Mouse (Mus musculus): ENCODE measurements around the gene Fam20a. TPM values are rescaled to one million over a fixed set of nuclear protein-coding genes. Genes with fewer than 3 reads are reported as not detected.
A peak's percentile ranks its signal among the peaks of the same experiment; 100 is the strongest.

Fam20a gene
- polyA plus RNA-seq, 1 experiment from 2014 or later = 1.7 TPM

DNA sequence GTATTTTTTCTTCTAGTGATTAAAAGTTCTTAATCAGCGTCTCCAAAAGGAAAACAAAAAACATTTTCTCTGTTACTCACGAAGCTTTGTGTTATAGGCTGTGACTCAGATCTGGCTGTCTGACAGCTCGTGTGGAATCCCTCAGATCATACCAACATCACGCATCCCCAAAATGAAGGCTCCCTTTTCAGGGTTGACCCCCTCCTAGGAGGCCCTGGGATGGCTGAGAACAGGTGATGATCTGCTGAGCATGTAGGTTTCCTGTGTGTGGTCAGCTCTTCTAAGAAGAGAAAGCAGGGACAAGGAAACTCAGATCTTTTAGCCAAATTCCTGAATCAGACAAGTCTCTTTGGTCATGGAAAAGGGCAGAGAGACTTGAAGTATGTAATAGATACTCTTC, 23.1 kb upstream of the Fam20a start:
- Histone ChIP-seq H3K9ac (ENCODE audit: low read length) (no peak overlapping the region), H3K4me3 (ENCODE audit: low read depth, low read length) (no peak overlapping the region), H3K9me3 (replicated peaks; ENCODE audit: control insufficient read depth, low read length) (no peaks in the 10 kb centered on the region), H3K4me2 (ENCODE audit: low read length) (no peak overlapping the region), H3K4me1 (ENCODE audit: control insufficient read depth, insufficient read depth, low read length) (no peaks in the 10 kb centered on the region), H3K27me3 (replicated peaks; ENCODE audit: control insufficient read depth, insufficient read depth, low read length) (no peaks in the 10 kb centered on the region), H3K36me3 (ENCODE audit: control insufficient read depth, insufficient read depth, low read length) (no peaks in the 10 kb centered on the region), H3K27ac (ENCODE audit: low read depth, low read length) (no peak overlapping the region)
- 82% methylated on average over 4 of the region's 4 CpGs for WGBS
- ATAC-seq (no peak), DNase-seq (ENCODE audit: low spot score) (no peak)

DNA sequence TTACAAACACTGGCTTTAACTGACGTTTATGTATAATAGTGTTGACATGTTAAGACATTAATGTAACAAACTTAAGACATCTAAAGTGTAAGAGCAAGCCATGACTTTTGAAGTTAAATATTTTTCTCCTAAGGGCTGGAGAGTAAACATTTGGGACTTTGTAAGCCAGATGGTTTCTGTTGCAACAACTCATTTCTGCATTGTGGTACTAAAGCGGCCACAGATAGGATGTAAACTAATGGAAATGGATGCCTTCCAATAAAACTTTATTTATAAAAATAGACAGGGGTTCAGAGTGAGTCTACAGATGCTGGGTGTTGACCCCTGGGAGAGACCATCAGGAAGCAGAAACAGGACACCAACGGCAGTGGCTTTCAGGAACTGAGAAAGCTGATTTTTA, 15.9 kb upstream of the Fam20a start:
- 89% methylated on average over 3 of the region's 3 CpGs for WGBS
- no peak overlapping the region for H3K4me2 ChIP-seq (ENCODE audit: low read length)
- H3K27me3 ChIP-seq (replicated peaks; ENCODE audit: control insufficient read depth, insufficient read depth, low read length) = no peaks in the 10 kb centered on the region
- H3K9ac ChIP-seq (ENCODE audit: low read length) = no peak overlapping the region
- ATAC-seq = no peak
- H3K36me3 ChIP-seq (ENCODE audit: control insufficient read depth, insufficient read depth, low read length) = no peaks in the 10 kb centered on the region
- no peaks in the 10 kb centered on the region for H3K9me3 ChIP-seq (replicated peaks; ENCODE audit: control insufficient read depth, low read length)
- H3K4me1 ChIP-seq (ENCODE audit: control insufficient read depth, insufficient read depth, low read length) = no peaks in the 10 kb centered on the region
- H3K27ac ChIP-seq (ENCODE audit: low read depth, low read length) = no peak overlapping the region
- no peak for DNase-seq (ENCODE audit: low spot score)
- H3K4me3 ChIP-seq (ENCODE audit: low read depth, low read length) = no peak overlapping the region

DNA sequence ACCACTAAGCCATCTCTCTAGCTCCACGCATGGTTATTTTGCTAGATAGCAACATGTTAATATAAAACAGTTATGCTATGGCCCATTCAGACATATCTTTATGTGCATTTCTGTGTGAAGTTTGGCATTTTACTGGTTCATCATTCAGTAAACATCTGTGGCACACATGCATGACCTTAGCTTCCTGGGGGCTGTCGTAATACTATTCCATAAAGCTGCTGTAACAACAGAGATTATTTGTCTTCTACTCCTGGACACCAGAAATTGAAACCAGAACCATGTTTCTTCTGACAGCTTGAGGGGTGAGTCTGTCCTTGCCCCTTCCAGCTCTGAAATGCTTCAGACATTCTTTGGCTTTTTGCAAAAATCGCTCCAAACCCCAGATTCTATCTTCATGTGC, 14.3 kb upstream of the Fam20a start:
- ATAC-seq (no peak), DNase-seq (ENCODE audit: low spot score) (no peak)
- no peak overlapping the region for H3K4me3 ChIP-seq (ENCODE audit: low read depth, low read length)
- H3K27me3 ChIP-seq (replicated peaks; ENCODE audit: control insufficient read depth, insufficient read depth, low read length) = no peaks in the 10 kb centered on the region
- 90% methylated on average over 3 of the region's 3 CpGs for WGBS
- H3K4me2 ChIP-seq (ENCODE audit: low read length) = no peak overlapping the region
- no peaks in the 10 kb centered on the region for H3K36me3 ChIP-seq (ENCODE audit: control insufficient read depth, insufficient read depth, low read length)
- no peaks in the 10 kb centered on the region for H3K9me3 ChIP-seq (replicated peaks; ENCODE audit: control insufficient read depth, low read length)
- H3K4me1 ChIP-seq (ENCODE audit: control insufficient read depth, insufficient read depth, low read length) = no peaks in the 10 kb centered on the region
- H3K9ac ChIP-seq (ENCODE audit: low read length) = no peak overlapping the region
- H3K27ac ChIP-seq (ENCODE audit: low read depth, low read length) = no peak overlapping the region

DNA sequence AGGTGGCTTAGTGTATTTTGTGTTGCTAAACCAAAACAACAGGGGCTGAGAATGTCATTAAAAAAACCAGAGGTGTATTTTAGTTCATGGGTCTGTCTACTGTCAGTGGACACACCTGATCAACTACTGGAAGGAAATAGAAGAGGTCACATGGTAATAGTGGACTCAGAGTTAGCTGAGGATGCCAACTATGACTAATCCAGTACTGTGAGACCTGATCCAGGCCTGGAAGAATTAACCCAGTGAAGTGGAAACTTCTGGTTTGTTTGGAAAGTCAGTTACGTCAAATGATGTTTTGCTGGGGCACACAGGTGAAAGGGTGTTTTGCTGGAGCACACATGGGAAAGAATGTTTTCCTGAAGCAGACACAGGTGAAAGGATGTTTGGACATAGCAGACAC, 12.3 kb upstream of the Fam20a start:
- H3K27me3 ChIP-seq (replicated peaks; ENCODE audit: control insufficient read depth, insufficient read depth, low read length) = no peaks in the 10 kb centered on the region
- no peak overlapping the region for H3K4me3 ChIP-seq (ENCODE audit: low read depth, low read length)
- 91% methylated on average over 1 of the region's 1 CpGs for WGBS
- no peaks in the 10 kb centered on the region for H3K36me3 ChIP-seq (ENCODE audit: control insufficient read depth, insufficient read depth, low read length)
- H3K27ac ChIP-seq (ENCODE audit: low read depth, low read length) = no peak overlapping the region
- DNase-seq (ENCODE audit: low spot score) (no peak), ATAC-seq (no peak)
- no peak overlapping the region for H3K4me2 ChIP-seq (ENCODE audit: low read length)
- no peaks in the 10 kb centered on the region for H3K9me3 ChIP-seq (replicated peaks; ENCODE audit: control insufficient read depth, low read length)
- no peak overlapping the region for H3K9ac ChIP-seq (ENCODE audit: low read length)
- H3K4me1 ChIP-seq (ENCODE audit: control insufficient read depth, insufficient read depth, low read length) = no peaks in the 10 kb centered on the region

DNA sequence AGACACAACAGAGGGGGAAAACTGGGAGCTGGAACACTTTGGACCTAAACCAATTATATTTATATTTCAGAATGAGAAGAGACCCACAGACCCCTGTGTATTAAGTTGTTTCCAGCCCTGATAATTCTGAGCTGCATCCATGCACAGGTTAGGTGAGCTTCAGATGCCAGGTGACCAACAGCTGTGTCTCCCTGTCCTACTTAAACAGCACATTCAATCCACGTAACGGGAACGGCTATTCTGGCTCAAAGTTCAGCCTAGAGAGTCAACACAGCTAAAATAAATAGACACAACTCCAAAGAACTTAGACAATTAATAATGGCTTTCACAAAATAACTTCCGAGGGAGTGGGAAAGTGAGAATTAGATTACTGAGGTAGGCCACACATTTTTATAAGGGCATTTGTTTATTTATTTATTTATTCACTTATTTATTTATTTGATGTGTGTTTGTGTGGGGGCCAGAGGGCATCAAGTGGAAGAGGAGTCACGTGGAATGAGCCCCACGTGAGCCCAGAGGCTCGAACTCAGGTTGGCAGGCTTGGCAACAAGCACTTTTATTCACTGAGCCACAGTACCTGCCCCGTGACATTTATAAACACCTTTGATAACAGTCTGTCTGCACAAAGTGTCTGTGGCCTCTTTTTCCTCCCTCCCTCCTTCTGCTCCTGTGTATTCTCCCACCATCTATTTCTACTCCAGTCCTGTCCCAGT, 10.8 kb upstream of the Fam20a start:
- no peaks in the 10 kb centered on the region for H3K9me3 ChIP-seq (replicated peaks; ENCODE audit: control insufficient read depth, low read length)
- no peaks in the 10 kb centered on the region for H3K36me3 ChIP-seq (ENCODE audit: control insufficient read depth, insufficient read depth, low read length)
- ATAC-seq (no peak), DNase-seq (ENCODE audit: low spot score) (no peak)
- H3K4me3 ChIP-seq (ENCODE audit: low read depth, low read length) = no peak overlapping the region
- H3K9ac ChIP-seq (ENCODE audit: low read length) = no peak overlapping the region
- 87% methylated on average over 8 of the region's 8 CpGs for WGBS
- no peaks in the 10 kb centered on the region for H3K27me3 ChIP-seq (replicated peaks; ENCODE audit: control insufficient read depth, insufficient read depth, low read length)
- H3K4me1 ChIP-seq (ENCODE audit: control insufficient read depth, insufficient read depth, low read length) = no peaks in the 10 kb centered on the region
- no peak overlapping the region for H3K27ac ChIP-seq (ENCODE audit: low read depth, low read length)
- no peak overlapping the region for H3K4me2 ChIP-seq (ENCODE audit: low read length)

DNA sequence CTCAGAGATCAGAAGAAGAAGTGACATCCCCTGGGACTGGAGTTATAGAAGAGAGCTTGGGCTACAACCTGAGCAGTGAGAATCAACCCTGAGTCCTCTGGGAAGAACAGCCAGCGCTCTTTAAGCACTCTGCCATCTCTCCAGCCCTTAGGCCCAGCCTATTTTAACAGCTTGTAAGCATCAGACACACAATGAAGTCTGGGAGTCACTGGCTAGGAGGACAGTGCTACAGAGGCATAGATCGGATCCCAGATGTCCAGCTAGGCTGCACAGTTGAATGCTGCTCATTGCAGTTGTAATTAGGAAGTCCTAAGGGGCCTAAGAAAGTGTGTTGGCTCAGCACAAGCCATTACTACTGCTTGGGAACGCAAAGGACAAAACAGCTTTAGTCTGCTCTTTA, 6.3 kb upstream of the Fam20a start:
- no peak overlapping the region for H3K27ac ChIP-seq (ENCODE audit: low read depth, low read length)
- DNase-seq (ENCODE audit: low spot score) = no peak
- H3K4me1 ChIP-seq (ENCODE audit: control insufficient read depth, insufficient read depth, low read length) = no peaks in the 10 kb centered on the region
- H3K4me2 ChIP-seq (ENCODE audit: low read length) = no peak overlapping the region
- no peak; the same call in 1 of the 2 replicates for ATAC-seq
- H3K9me3 ChIP-seq (replicated peaks; ENCODE audit: control insufficient read depth, low read length) = no peaks in the 10 kb centered on the region
- no peak overlapping the region for H3K9ac ChIP-seq (ENCODE audit: low read length)
- 43% methylated on average over 3 of the region's 3 CpGs for WGBS
- H3K27me3 ChIP-seq (replicated peaks; ENCODE audit: control insufficient read depth, insufficient read depth, low read length) = no peaks in the 10 kb centered on the region
- H3K36me3 ChIP-seq (ENCODE audit: control insufficient read depth, insufficient read depth, low read length) = no peaks in the 10 kb centered on the region
- H3K4me3 ChIP-seq (ENCODE audit: low read depth, low read length) = no peak overlapping the region

DNA sequence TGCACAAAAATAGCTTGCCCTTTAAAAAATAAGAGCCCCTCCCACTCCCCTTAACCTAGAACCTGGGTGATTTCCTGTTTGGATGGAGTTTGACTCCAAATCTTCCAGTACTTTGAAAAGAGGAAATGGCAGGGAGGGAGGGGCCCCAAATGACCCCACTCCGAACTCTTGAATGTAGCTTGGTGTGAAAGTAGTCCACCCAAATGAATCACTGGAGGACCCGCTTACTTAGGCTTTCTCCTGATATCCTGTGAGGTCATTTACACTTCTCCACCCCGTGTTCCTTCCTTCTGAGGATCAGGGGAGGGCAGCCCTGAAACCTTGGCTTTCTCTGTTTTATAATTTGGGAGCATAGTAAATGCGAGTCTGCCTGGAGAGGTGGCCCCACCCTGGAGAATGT, 632 bp upstream of the Fam20a start:
- no peak overlapping the region for H3K27ac ChIP-seq (ENCODE audit: low read depth, low read length)
- 62% methylated on average over 4 of the region's 4 CpGs for WGBS
- ATAC-seq = no peak
- H3K27me3 ChIP-seq (replicated peaks; ENCODE audit: control insufficient read depth, insufficient read depth, low read length) = 0 out of 2 replicates have a peak, but pooled peaks cover 9% of the 10 kb centered on the region
- no peak for DNase-seq (ENCODE audit: low spot score)
- H3K9me3 ChIP-seq (replicated peaks; ENCODE audit: control insufficient read depth, low read length) = no peaks in the 10 kb centered on the region
- peaks cover 13% of the 10 kb centered on the region; the same call in 1 of the 2 replicates for H3K4me1 ChIP-seq (ENCODE audit: control insufficient read depth, insufficient read depth, low read length)
- no peaks in the 10 kb centered on the region for H3K36me3 ChIP-seq (ENCODE audit: control insufficient read depth, insufficient read depth, low read length)
- H3K4me2 ChIP-seq (ENCODE audit: low read length) = peak overlapping the region; percentile 73
- no peak overlapping the region for H3K9ac ChIP-seq (ENCODE audit: low read length)
- H3K4me3 ChIP-seq (ENCODE audit: low read depth, low read length) = no peak overlapping the region

DNA sequence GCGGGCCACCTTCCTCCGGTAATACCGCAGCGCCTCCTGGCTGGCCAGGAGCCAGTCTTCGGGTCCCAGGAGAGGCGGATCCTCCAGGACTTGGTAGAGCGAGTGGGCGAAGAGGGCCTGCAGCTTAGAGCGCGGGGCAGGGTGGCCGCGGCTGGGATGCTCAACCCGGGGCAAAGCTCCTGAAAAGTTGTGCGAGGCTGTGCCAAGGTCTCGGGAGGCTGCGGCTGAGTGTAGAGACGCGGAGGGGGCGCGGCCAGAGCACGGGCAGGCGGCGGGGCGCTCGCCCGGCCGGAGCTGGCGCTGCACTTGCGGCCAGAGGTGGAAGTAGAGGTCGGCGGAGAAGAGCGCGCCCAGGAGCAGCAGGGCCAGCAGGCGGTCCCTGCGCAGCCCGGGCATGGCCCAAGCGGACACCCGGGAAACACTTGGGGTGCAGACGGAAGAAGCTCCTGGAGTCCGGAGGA, 729 bp downstream of the Fam20a start:
- ATAC-seq (peak; percentile 32; the same call in 1 of the 2 replicates), DNase-seq (ENCODE audit: low spot score) (no peak)
- H3K9ac ChIP-seq (ENCODE audit: low read length) = peak overlapping the region; percentile 42
- H3K9me3 ChIP-seq (replicated peaks; ENCODE audit: control insufficient read depth, low read length) = no peaks in the 10 kb centered on the region
- H3K4me2 ChIP-seq (ENCODE audit: low read length) = peak overlapping the region; percentile 73
- H3K27ac ChIP-seq (ENCODE audit: low read depth, low read length) = no peak overlapping the region
- H3K4me1 ChIP-seq (ENCODE audit: control insufficient read depth, insufficient read depth, low read length) = peaks cover 13% of the 10 kb centered on the region; the same call in 1 of the 2 replicates
- peak overlapping the region; percentile 40 for H3K4me3 ChIP-seq (ENCODE audit: low read depth, low read length)
- 0 out of 2 replicates have a peak, but pooled peaks cover 9% of the 10 kb centered on the region for H3K27me3 ChIP-seq (replicated peaks; ENCODE audit: control insufficient read depth, insufficient read depth, low read length)
- WGBS = 1% methylated on average over 40 of the region's 40 CpGs
- no peaks in the 10 kb centered on the region for H3K36me3 ChIP-seq (ENCODE audit: control insufficient read depth, insufficient read depth, low read length)

DNA sequence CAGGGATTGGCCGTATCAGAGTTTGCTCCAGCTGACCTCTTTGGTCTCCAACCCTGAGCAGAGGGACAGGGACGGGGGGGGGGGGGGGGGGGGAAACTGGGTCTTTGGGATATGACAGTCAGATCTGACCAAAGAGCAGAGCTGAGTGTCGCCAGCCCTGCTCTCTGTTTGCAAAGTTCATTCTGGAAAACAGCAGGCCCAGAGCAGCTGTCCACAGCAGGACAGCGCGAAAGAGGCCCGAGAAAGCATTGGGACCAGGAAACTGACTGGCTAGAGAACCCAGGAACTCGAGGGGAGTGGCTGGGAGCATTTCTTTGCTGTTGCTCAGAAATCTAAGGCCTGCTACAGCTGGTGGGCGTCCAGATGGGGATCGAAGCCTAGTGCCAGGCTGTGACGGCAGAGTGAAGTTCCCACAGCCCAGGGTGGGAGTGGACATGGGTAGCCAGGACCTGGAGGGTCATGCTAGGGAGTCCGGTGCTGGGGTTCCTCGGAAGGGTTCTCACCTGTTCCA, 1.2 kb downstream of the Fam20a start:
- Histone ChIP-seq H3K9ac (ENCODE audit: low read length) (peak overlapping the region; percentile 42; the same call in 1 of the 2 replicates), H3K4me2 (ENCODE audit: low read length) (peak overlapping the region; percentile 73), H3K4me1 (ENCODE audit: control insufficient read depth, insufficient read depth, low read length) (peaks cover 13% of the 10 kb centered on the region; the same call in 1 of the 2 replicates), H3K27ac (ENCODE audit: low read depth, low read length) (no peak overlapping the region), H3K9me3 (replicated peaks; ENCODE audit: control insufficient read depth, low read length) (no peaks in the 10 kb centered on the region), H3K36me3 (ENCODE audit: control insufficient read depth, insufficient read depth, low read length) (no peaks in the 10 kb centered on the region), H3K27me3 (replicated peaks; ENCODE audit: control insufficient read depth, insufficient read depth, low read length) (0 out of 2 replicates have a peak, but pooled peaks cover 9% of the 10 kb centered on the region), H3K4me3 (ENCODE audit: low read depth, low read length) (peak overlapping the region; percentile 40)
- DNase-seq (ENCODE audit: low spot score) (no peak), ATAC-seq (no peak)
- 11% methylated on average over 11 of the region's 12 CpGs for WGBS
